Mouse (Mus musculus) limb, embryonic 15.5 days (tissue): Measurements from ENCODE around the gene Chrm1. TPM values are rescaled to one million over a fixed set of nuclear protein-coding genes. Genes with fewer than 3 reads are reported as not detected.

ENCODE experiments used
- ATAC-seq: fragments of 200-750 bp; cut with Nextera tagmentation; 2 replicates; pipeline ENCODE4 v1.8.0; 2017; ENCODE audit warnings: low read depth, moderate TSS enrichment; ENCODE audit not compliant: insufficient number of reproducible peaks, low FRiP score, low TSS enrichment
- H3K27ac ChIP-seq: fragments of 300-500 bp; sonication (generic); 2 replicates; pipeline ENCODE4 v1.5.1; 2015; ENCODE audit warnings: moderate library complexity, mild to moderate bottlenecking, inconsistent platforms
- H3K27me3 ChIP-seq: fragments of 300-500 bp; sonication (generic); 2 replicates; pipeline ENCODE4 v1.6.1; 2015; ENCODE audit warnings: inconsistent platforms
- H3K36me3 ChIP-seq: fragments of 300-500 bp; sonication (generic); 2 replicates; pipeline ENCODE4 v1.6.1; 2015; ENCODE audit warnings: inconsistent platforms
- H3K4me1 ChIP-seq: fragments of 300-500 bp; sonication (generic); 2 replicates; pipeline ENCODE4 v1.6.1; 2015; ENCODE audit warnings: inconsistent platforms
- H3K4me2 ChIP-seq: fragments of 300-500 bp; sonication (generic); 2 replicates; pipeline ENCODE4 v1.6.1; 2015; ENCODE audit warnings: mild to moderate bottlenecking, inconsistent platforms
- H3K4me3 ChIP-seq: fragments of 300-500 bp; sonication (generic); 2 replicates; pipeline ENCODE4 v1.5.1; 2015; ENCODE audit warnings: mild to moderate bottlenecking, inconsistent platforms
- H3K9ac ChIP-seq: fragments of 300-500 bp; sonication (generic); 2 replicates; pipeline ENCODE4 v1.6.1; 2015; ENCODE audit warnings: inconsistent platforms
- H3K9me3 ChIP-seq: fragments of 300-500 bp; sonication (generic); 2 replicates; pipeline ENCODE4 v1.6.1; 2016; ENCODE audit warnings: inconsistent platforms
- WGBS: fragments of 180-500 bp; shearing (Covaris S2); methylation state at CpG from one replicate; pipeline ENCODE4 v1.1.7; 2015; 5-methylcytosine and 5-hydroxymethylcytosine counted together
- polyA plus RNA-seq: library from polyadenylated mRNA; unstranded; fragments of >200 nt; fragmentation: Nextera tagmentation; extraction: Ambion mirVana; gene quantifications from 2 replicates; pipeline ENCODE4 v1.2.1, GENCODE M21; 2015

Chrm1 gene
- 0.18 and 0.19 TPM in 2 replicates for polyA plus RNA-seq

DNA sequence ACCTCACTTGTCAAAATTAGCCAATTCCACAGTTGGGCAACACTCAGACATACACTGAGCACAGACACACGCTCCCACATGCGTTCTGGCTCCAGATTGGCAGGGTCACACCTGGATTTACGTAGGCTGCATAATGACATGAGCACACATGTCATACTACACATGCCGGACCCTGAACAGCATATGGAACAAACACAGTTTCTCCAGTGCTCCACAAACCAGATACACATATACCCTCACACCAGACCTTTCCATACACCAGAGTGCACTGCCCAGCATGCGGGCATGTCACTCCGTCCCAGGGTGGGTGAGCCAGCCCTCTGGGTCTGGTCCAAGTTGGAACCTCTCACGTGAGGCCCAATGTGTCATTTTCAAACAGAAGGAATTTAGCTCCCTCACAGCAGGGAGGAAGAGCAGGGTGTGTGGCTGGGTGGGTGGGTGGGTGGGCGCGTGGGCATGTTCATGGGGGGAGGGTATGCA, at the start of gene Chrm1:
Gene Chrm1 (plus strand): TSS at position 430 of the 480 bp plus-strand sequence.
- Histone ChIP-seq H3K9ac (no peak within 1 kb of the TSS), H3K4me1 (peaks cover 24% of the 10 kb centered on the region), H3K36me3 (no peaks in the 10 kb centered on the region), H3K27me3 (peaks cover 5% of the 10 kb centered on the region; the same call in 1 of the 2 replicates), H3K27ac (no peak within 1 kb of the TSS), H3K4me2 (peak within 1 kb of the TSS; percentile 91), H3K9me3 (no peaks in the 10 kb centered on the region), H3K4me3 (peak within 1 kb of the TSS; percentile 13; the same call in 1 of the 2 replicates)
- no peak for ATAC-seq
- WGBS = 55% methylated on average over 9 of the region's 9 CpGs

- Histone ChIP-seq H3K9ac (no peak overlapping the region), H3K4me3 (no peak overlapping the region), H3K4me2 (no peak overlapping the region), H3K27ac (no peak overlapping the region), H3K36me3 (no peaks in the 10 kb centered on the region), H3K27me3 (no peaks in the 10 kb centered on the region), H3K4me1 (no peaks in the 10 kb centered on the region; the same call in 1 of the 2 replicates), H3K9me3 (no peaks in the 10 kb centered on the region)
- WGBS = 73% methylated on average over 2 of the region's 2 CpGs
- no peak for ATAC-seq
Observed at GRCm38 (mm10) chr19:8614343-8614742, 49.2 kb upstream of the Chrm1 start.

DNA sequence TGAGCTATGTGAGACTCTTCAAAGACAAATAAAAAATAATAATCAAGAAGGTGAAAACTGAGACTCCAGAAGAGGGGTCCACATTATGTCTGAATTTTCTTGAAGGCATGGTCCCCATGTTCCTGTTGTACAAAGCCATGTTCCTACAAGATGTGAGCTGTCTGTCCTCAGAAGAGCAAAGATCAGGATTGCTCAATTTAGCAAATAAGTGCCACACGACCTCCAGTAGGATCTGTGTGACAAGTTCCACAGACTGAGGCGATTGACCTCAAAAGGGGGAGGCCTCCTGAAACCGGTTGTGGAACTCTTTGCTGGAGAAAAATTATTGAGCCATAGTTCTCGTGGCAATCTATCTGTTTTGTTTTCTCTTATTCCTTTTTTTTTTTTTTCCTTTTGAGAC, 47.3 kb upstream of the Chrm1 start:
- Histone ChIP-seq H3K4me2 (no peak overlapping the region), H3K27ac (no peak overlapping the region), H3K4me1 (no peaks in the 10 kb centered on the region; the same call in 1 of the 2 replicates), H3K36me3 (no peaks in the 10 kb centered on the region), H3K9ac (no peak overlapping the region), H3K27me3 (no peaks in the 10 kb centered on the region), H3K9me3 (no peaks in the 10 kb centered on the region), H3K4me3 (no peak overlapping the region)
- no peak for ATAC-seq
- WGBS = 65% methylated on average over 4 of the region's 4 CpGs

GRCm38 (mm10) chr19:8617904-8618303, 45.7 kb upstream of the Chrm1 start, which contains the start of gene Slc22a6:
Gene Slc22a6, plus strand, starts transcription at chr19:8618039.
- H3K27me3 ChIP-seq = no peaks in the 10 kb centered on the region

GRCm38 (mm10) chr19:8621098-8621497, 42.5 kb upstream of the Chrm1 start:
- no peaks in the 10 kb centered on the region for H3K9me3 ChIP-seq
- no peaks in the 10 kb centered on the region for H3K27me3 ChIP-seq
- ATAC-seq = no peak
- 96% methylated on average over 7 of the region's 7 CpGs for WGBS
- no peak overlapping the region for H3K27ac ChIP-seq
- no peaks in the 10 kb centered on the region for H3K4me1 ChIP-seq
- no peak overlapping the region for H3K4me3 ChIP-seq
- H3K9ac ChIP-seq = no peak overlapping the region
- no peak overlapping the region for H3K4me2 ChIP-seq
- no peaks in the 10 kb centered on the region for H3K36me3 ChIP-seq

More at GRCm38 (mm10) chr19:8617904-8618303, 45.7 kb upstream of the Chrm1 start, which contains the start of gene Slc22a6:
- Histone ChIP-seq H3K9me3 (no peaks in the 10 kb centered on the region), H3K36me3 (no peaks in the 10 kb centered on the region), H3K9ac (no peak within 1 kb of the TSS), H3K4me1 (no peaks in the 10 kb centered on the region), H3K27ac (no peak within 1 kb of the TSS), H3K4me2 (no peak within 1 kb of the TSS), H3K4me3 (no peak within 1 kb of the TSS)
- WGBS = 38% methylated on average over 7 of the region's 7 CpGs
- ATAC-seq = no peak

- Histone ChIP-seq H3K4me2 (no peak overlapping the region), H3K9ac (no peak overlapping the region), H3K36me3 (no peaks in the 10 kb centered on the region), H3K27me3 (no peaks in the 10 kb centered on the region), H3K4me3 (no peak overlapping the region), H3K27ac (no peak overlapping the region), H3K9me3 (no peaks in the 10 kb centered on the region), H3K4me1 (no peaks in the 10 kb centered on the region)
- 63% methylated on average over 2 of the region's 2 CpGs for WGBS
- no peak for ATAC-seq
Observed at GRCm38 (mm10) chr19:8630249-8630648, 33.3 kb upstream of the Chrm1 start.

DNA sequence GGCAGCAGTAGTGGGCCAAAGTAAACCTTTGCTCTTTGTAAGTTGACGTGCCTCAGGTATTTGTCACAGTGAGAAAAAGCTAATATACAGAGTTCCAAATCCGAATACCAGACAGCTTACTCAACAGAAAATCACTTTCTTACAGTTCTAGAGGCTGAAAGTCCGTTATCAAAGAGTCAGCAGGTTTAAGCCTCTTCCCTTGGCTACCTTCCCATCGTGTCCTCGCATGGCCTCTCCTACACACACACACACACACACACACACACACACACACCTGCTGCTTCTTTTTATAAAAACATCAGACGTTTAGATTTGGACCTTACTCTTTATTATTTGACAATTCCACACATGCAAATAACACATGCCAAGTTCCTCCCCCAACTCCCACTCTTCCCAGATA, 32.8 kb upstream of the Chrm1 start:
- H3K27ac ChIP-seq = no peak overlapping the region
- no peak for ATAC-seq
- H3K4me2 ChIP-seq = no peak overlapping the region
- no peaks in the 10 kb centered on the region for H3K27me3 ChIP-seq
- H3K36me3 ChIP-seq = no peaks in the 10 kb centered on the region
- WGBS = 72% methylated on average over 6 of the region's 6 CpGs
- no peak overlapping the region for H3K9ac ChIP-seq
- no peaks in the 10 kb centered on the region for H3K4me1 ChIP-seq
- no peak overlapping the region for H3K4me3 ChIP-seq
- no peaks in the 10 kb centered on the region for H3K9me3 ChIP-seq

DNA sequence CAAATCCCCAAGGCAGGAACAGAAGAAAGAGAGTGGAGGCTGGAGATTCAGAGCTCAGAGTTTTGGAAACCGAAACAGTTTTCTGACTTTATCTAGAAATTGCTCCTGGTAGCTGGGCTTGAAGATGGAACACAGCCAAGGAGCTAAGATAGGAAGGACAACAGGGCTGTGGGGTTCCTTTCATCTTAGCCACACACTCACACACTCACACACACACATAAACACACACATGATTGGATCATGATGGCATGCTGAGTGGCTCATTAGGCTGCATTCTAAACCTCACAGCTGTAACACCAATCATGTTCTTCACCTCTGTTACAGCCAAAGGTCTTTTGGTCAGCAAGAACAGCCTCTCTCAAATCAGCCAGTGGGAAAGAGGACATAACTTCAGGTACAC, 31.6 kb upstream of the Chrm1 start:
- H3K36me3 ChIP-seq = no peaks in the 10 kb centered on the region
- no peak overlapping the region for H3K4me2 ChIP-seq
- no peak overlapping the region for H3K4me3 ChIP-seq
- H3K27ac ChIP-seq = no peak overlapping the region
- 81% methylated on average over 1 of the region's 1 CpGs for WGBS
- no peaks in the 10 kb centered on the region for H3K4me1 ChIP-seq
- ATAC-seq = no peak
- H3K27me3 ChIP-seq = no peaks in the 10 kb centered on the region
- no peaks in the 10 kb centered on the region for H3K9me3 ChIP-seq
- no peak overlapping the region for H3K9ac ChIP-seq

- no peak overlapping the region for H3K27ac ChIP-seq
- no peaks in the 10 kb centered on the region for H3K36me3 ChIP-seq
- WGBS = 54% methylated on average over 5 of the region's 5 CpGs
- no peaks in the 10 kb centered on the region for H3K9me3 ChIP-seq
- H3K27me3 ChIP-seq = no peaks in the 10 kb centered on the region
- ATAC-seq = no peak
- H3K4me3 ChIP-seq = no peak overlapping the region
- no peak overlapping the region for H3K9ac ChIP-seq
- H3K4me2 ChIP-seq = no peak overlapping the region
- H3K4me1 ChIP-seq = peaks cover 3% of the 10 kb centered on the region; the same call in 1 of the 2 replicates
Observed at GRCm38 (mm10) chr19:8642086-8642485, 21.5 kb upstream of the Chrm1 start.

- Histone ChIP-seq H3K9ac (no peak overlapping the region), H3K36me3 (no peaks in the 10 kb centered on the region), H3K27ac (no peak overlapping the region), H3K4me3 (no peak overlapping the region), H3K4me1 (peaks cover 3% of the 10 kb centered on the region; the same call in 1 of the 2 replicates), H3K9me3 (no peaks in the 10 kb centered on the region), H3K27me3 (no peaks in the 10 kb centered on the region), H3K4me2 (no peak overlapping the region)
- ATAC-seq = no peak
- 68% methylated on average over 2 of the region's 2 CpGs for WGBS
Observed at GRCm38 (mm10) chr19:8646393-8646792, 17.2 kb upstream of the Chrm1 start.

- no peak for ATAC-seq
- Histone ChIP-seq H3K4me1 (peaks cover 4% of the 10 kb centered on the region; the same call in 1 of the 2 replicates), H3K27ac (no peak overlapping the region), H3K4me3 (no peak overlapping the region), H3K36me3 (no peaks in the 10 kb centered on the region), H3K9me3 (no peaks in the 10 kb centered on the region), H3K27me3 (no peaks in the 10 kb centered on the region), H3K9ac (no peak overlapping the region), H3K4me2 (no peak overlapping the region)
Observed at GRCm38 (mm10) chr19:8655833-8656232, 7.8 kb upstream of the Chrm1 start.

GRCm38 (mm10) chr19:8656341-8656740, 7.2 kb upstream of the Chrm1 start:
- WGBS = 74% methylated on average over 4 of the region's 4 CpGs
- Histone ChIP-seq H3K27ac (no peak overlapping the region), H3K9ac (no peak overlapping the region), H3K9me3 (no peaks in the 10 kb centered on the region), H3K27me3 (no peaks in the 10 kb centered on the region), H3K4me2 (no peak overlapping the region), H3K4me3 (no peak overlapping the region), H3K36me3 (no peaks in the 10 kb centered on the region), H3K4me1 (peaks cover 4% of the 10 kb centered on the region; the same call in 1 of the 2 replicates)
- no peak for ATAC-seq
